Mouse (Mus musculus): Measurements from ENCODE around the gene Mmab.

DNA sequence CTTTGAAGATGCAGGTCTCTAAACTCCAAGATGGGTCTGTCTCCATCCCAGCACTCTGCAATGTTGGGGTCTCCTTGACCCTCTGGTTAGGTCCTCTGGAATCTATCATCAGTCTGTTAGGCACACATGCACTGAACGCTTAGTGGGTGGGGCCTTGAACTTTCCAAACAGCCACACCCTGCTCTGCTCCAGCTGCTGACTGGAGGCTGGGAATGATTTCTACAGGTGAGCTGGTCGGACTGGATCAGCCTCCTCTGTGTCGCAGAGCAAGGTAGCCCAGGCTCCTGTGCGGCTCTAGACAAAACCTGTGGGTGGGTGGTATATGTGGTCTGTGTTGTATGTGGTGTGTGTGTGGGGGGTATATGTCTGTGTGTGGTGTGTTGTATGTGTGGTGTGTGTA, 5.2 kb upstream of the Mmab start:
- TF ChIP-seq CTCF (conservative IDR thresholded peaks at IDR 0.05; ENCODE audit: insufficient read depth, insufficient read length, low read depth, low read length) (no peak), POLR2A (IDR thresholded peaks at IDR 0.05; ENCODE audit: low read depth, low read length) (no peak)
